Mouse (Mus musculus) gastrocnemius, postnatal 4 days (tissue): ENCODE data around the gene Slco2b1. TPM values are rescaled to one million over a fixed set of nuclear protein-coding genes. Genes with fewer than 3 reads are reported as not detected.
"Not testable (repeated sequence)": the region's sequence is repeated elsewhere in the genome, so short reads cannot be mapped to it uniquely, and the experiment has no call there.

ENCODE experiments used
- DNase-seq, 2 experiments: peaks; one replicate each; pipeline ENCODE4 v3.0.0; 2021 to 2022; ENCODE audit warnings: low spot score in 2 of 2, mixed read lengths in 2 of 2
- total RNA-seq, 2 experiments: library from RNA; stranded (reverse); gene quantifications; 2 replicates each; pipeline ENCODE4 v1.2.3; 2021

Slco2b1 gene
- total RNA-seq, 2 experiments from 2014 or later = 8.0 to 9.1 TPM

DNA sequence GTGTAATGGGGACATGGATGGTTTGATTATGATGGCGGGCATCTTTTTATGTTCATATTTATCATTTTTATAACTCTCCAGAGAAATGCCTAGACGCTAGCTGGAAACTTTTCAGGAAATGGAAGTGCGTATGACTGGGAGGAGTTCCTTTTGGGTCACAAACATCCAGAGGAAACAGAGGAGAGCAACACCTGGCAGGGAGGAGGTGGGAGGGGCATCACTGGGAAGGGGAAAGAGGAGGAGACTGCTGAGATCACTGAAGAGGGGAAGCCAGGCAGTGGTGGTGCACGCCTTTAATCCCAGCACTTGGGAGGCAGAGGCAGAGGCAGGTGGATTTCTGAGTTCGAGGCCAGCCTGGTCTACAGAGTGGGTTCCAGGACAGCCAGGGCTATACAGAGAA is 16.7 kb downstream of the Slco2b1 start:
- DNase-seq = not testable (repeated sequence)

DNA sequence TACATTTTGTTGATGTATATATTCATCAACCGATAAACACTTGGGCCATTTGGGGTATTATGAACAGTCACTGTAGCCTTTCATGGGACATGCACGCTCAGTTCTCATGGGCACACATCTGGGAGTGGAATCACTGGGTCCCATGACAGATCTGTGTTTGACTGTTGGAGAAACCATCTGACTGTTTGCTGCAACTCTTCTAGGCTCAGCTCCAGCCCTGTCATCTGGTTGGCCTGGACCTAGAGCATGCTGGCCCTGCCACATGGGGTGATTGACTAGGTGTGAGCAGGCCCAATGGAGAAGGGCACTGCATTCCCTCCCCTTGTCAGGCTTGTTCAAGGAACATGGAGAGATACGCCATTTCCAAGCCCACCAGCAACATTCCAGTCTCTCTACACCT is 17.2 kb downstream of the Slco2b1 start:
- DNase-seq = no peak

DNA sequence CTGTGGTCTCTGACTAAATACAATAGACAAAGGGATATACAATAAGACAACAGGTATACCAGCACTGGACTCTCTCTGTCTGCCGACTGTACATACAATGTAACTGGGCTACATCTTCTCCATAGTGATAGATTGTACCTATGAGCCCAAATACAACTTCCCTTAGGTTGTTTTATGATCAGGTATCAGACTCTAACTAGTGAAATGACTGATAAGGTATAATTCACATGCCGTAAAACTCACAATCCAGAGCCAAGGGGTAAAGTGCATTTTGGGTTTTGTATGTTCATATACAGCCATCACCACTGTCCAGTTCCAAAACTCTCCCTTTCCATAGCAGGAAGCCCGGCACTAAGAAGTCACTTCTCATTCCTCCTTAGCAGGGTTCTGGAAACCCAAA is 17.8 kb downstream of the Slco2b1 start:
- no peak for DNase-seq

DNA sequence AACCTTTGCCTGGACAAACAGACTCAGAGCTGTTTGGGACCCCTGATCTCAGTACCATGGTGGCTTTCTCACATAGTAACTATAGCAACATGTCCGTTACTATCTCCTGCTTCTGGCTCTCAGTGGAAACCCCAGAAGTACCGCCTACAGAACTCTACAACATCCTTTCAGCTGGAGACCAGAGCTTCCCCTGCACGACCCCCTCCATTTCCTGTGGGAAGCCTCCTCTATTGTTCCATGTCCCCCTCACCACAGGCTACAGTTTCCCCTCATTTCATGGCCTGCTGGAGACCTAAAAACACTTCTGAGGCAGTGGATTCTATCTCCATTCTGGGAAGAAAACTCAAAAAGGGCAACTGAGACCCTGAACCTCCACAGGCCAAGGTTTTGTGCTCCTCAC is 18.7 kb downstream of the Slco2b1 start:
- no peak for DNase-seq

DNA sequence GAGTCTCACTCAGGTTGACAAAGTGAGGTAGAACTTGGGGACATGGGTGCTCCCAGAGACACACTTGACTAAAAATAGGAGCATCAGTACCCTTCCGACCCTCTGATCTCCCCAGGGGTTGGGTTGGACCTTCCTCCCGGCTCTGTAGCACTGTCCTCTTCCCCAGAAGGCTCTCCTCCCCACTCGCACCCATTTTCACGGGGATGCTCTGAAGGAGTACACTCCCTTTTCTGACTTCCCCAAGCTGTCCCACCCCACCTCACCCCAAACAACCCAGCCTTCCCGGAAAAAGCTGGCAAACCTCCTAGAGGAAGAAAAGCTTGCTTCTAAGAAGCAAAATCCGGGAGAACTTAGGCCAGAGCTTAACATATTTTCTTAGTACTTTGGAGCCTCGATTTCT is 20.3 kb downstream of the Slco2b1 start:
- DNase-seq = no peak

DNA sequence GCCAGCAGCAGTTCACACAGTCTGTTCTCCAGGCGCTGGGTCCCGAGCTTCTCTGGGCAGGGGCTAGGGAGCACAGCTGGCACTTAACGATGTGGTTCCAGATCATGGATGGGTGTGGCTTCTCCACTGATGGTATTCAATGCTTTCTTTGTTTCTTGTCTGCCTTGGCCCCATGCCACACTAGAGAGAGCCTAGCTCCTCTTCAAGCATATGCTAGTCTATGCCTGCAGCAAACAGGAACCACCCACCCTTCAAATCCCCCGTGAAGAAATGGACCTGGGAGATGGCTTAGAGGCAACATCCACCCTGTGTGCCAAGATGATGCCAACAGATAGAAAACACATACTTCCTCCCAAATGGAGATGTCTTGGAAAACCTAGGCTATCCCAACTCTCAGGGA is 27.1 kb downstream of the Slco2b1 start:
- DNase-seq = no peak

DNA sequence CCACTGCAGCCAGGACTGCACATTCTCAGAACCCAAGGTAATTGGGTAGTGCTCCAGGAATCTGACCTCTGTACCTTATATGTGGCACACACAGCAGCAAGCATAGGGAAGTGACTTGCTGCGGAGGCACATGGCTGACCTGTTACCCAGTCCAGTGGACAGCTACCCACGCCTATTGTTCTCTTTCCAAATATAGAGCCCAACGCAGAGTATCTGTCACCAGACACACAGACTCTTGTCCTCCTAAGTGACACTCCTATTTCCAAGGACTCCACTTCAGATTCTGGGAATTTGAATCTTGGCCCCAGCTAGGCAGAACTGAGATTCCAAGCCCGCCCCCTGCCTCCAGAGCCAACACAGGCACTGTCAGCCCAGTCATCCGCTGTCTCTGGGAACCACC is 30.4 kb downstream of the Slco2b1 start:
- DNase-seq = no peak

DNA sequence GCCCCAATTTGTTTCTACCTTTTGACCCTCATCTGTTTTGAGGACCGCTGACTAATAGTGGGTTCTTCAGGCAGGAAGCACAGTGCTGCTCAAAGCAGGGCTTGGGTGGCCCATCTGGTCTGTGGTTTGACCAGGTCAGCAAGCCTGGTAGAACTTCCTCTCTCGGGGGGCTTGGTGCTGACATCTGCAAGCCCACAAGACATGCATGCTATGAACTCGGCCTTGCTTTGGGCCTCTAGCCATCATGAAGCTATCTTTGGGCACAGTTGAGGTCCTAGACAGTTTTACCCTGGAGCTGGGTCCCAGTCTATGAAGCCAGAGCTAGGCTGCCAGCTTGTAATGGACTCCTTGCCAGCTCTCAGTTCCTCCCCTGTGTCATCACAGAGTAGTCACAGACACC is 36.2 kb downstream of the Slco2b1 start:
- DNase-seq = no peak

DNA sequence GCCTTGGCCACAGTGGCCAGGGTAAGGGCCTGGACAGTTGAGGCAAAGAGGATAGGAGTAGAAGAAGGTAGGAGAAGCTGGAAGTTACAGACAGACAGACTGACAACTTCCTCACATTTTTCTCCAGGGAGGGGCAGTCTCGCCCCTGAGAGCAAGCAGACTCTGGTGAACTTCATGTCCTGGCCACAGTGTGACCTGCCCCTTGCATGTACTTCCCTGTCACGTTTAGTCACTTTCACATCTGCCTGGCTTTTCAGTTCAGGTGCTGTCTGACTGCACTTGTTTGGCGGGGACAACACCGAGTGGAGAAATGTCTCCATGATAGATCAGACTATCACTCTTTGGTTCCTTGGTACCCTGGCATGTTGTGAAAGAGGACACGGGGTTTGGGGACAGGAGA is 36.9 kb downstream of the Slco2b1 start:
- no peak for DNase-seq

DNA sequence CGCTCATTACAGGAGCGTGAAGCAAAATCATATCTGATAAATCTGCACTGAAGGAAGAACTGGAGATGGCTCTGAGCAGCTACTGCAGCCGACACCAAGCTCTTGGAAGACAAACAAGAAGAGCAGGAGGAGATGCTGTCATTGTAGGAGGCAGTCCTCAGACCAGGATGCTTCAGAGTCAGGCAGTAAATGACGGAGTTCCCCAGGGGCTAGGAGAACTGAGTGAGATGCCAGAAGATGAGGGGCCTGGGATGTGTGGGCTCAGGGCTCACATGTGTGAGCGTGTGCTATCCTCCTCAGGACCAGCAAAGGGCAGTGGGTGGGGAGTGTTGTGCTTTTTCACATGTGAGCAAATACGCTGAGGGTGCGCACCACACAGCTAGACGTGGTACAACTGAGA is 38.0 kb downstream of the Slco2b1 start:
- no peak for DNase-seq

DNA sequence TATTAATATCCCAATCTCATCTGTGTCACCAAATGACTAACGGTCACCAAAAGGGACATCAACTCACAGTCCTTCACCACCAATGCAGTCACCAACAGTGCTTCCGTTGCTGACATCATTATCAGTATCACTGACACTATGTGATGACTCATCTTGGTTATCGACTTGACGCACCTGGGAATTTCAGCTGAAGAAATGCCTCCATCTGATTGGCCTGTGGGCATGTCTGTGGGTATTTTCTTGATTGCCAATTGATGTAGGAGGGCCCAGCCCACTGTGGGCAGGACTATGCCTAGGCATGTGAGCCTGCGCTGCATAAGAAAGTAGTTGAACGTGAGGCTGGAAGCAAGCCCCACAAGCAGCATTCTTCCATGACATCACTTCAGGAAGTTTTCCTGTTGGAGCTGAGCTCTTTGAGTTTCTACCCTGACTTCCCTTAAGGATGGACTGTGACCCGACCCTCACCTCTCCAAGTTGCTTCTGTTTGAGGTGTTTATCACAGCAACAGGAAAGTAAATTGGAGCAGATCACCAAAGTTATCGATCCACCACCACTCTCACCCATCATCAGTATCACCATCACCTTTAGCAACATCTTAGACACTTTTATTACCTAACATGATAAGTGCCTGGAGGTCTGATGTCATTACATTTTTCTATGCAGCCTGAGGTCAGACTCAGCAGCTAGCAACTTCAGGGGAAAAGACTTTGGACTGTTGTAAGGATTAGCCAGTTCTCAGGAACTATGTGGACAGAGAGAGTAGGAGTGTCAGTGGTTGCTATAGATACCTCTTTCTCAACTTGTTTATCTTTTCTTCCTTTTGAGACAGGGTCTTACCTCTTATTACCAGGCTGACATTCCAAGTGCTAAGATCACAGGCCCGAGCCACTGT is 39.4 kb downstream of the Slco2b1 start:
- DNase-seq = no peak

DNA sequence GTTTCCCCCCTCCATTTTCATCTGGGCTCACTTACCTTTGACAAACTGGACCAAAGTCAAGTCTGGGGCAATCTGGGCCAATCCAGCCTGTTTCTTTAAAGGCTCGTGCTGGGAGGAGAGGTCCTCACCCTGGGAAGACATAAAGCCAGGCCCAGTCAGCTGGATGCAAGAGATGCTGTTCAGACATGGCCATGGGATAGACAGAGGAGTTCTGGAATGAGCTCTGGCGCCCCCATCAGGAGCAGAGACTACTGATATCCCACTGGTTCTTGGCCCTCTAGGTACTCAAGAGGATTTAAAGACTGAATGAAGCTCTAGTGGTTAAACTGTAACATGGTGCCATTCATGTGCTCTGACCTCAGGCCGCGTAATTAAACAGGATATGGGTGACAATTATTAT is 40.2 kb downstream of the Slco2b1 start:
- no peak for DNase-seq

DNA sequence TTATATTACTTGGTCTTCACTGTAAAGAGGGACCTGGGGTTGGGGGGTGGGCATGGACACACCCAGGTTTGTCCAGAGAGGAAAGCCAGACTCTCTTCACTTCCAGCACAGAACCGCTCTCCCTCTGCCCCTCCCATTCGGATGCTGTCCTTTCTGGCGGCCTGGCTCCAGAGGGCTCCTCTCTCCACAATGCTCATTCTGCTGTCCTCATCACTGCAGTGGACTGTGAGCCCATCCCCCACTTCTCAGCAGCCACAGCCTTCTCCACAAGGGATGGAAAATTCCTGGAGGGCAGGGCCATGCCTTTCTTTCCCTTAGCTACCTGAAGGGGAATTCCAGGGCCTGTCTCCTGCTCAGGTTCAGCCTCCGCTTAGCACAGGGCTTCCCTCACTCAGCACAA is 42.3 kb downstream of the Slco2b1 start:
- peak in 1 of 2 experiments; percentile 57 for DNase-seq

DNA sequence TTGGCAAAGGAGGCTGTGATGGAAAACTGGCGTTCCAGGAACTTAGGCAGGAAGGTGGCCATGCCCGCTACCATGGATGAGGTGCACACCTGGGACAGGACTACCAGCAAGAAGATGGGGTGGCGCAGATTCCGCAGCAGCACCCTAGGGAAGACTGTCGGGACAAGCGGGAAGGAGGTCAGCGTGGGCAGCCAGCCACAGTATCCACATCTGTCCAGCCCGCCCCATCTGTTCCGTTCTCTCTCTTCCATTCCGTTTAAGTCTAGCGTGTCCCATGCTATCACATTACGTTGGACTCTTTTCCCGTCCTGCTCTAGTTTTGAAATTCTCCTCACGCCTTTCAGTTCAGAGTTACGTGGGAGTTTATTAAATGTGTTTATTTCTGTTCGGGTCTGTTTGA is 44.0 kb downstream of the Slco2b1 start:
- peak in 1 of 2 experiments; percentile 66 for DNase-seq

DNA sequence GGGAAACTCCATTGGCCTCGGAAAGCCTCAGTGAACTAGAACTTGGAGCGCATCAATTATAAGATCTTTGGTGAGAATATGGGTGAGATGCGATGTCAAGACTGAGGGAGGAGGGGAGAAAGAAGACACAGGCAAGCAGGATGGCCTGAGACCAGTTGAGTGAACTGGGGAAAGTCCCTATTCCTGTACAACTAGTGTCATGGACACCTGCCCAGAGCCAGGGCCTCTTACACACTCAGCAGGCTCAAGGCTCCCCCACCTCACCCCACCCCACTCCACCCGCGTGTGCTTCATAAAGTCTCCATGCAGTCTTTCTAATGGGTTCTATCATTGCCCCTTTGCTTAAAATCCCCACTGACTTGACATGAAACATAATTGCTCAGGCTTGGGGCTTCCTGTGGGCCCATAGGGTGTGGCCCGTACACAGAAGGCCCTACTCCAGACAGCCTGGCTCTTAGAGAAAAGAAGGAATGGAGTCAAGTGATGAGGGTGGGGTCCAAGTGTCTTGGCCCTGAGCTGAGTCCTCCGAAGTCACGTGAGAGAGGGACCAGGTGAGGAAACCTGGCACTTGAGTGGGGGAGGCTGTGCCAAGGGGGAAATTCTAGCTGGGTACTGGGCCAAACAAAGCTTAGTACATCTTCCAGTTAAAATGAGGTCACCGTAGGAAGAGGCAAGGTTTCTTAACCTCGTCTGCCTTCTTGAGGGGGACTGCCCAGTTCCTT is 45.2 kb downstream of the Slco2b1 start:
- no peak for DNase-seq

DNA sequence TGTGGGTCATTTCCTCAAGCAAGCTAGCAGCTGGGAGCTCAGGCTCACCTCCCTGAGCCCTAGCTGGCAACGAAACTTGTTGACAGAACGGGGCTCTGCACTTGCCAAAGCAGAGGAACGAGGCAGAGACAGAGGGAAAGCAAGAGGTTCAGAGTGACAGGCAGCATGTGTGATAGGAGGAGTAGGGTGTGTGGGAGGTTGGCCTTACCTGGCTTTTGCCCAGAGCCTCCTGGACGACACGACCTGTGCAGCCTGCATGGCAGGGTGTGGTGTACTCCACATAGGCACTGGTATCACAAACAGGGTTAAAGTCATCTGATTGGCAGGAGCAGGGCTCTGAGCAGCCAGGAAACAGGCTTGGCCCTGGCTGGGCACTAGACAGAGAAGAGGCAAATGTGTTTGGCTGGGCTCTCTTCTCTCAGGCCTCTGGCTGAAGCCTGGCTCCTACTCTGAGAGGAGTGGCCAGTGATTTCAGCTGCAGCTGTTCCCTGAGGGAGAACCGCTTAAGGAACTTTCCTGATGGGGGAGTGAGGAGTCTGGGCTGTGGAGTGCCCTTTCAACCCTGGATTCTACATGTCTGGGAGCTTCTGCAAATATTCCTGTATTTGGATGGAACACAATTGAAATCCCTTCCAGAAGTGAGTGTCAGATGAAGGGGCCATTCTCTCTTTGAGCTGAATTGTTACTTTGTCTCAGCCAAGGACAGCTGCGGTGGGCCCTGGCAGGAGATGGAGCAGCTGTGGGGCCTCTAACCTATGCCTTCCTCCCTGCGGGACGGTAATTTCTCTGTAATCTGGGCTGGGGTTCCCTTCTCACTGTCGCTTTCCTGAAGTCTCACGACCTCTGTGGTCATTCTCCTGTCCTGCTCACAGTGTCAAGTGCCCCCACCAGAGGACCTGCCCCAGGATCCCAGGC is 46.3 kb downstream of the Slco2b1 start:
- DNase-seq = peak in 1 of 2 experiments; percentile 78

DNA sequence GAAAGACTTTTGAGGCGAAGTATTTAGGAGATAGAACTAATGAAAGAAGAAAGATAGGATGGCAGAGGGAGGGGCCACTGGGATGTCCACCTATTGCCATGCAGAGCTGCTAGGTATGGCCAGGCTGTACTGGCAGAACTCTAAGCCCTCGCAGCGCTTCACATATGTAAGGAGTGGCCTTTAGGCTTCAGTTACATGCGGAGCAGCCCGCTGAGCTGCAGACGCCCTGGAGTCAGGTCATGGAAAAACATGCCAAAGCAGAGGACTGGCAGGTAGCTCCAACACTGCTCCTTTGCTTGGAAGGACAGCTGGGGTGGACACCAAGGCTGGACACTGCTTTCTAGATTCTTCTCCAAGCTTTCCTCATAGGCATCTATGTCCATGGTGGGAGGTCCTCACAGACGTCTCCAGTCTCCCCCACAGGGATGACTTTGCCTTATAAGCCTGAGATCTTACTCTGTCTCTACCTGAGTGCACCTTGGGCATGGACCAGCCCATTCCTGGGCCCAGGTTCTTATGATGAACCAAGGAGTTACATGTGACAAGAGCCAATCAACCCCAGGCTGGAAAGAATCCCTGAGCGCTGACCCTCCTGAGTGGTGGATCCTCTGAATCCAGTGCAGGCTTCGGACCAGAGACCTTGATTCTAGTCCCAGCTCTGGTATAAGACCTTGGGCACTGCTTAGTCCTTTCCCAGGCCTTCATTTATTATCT is 47.5 kb downstream of the Slco2b1 start:
- no peak for DNase-seq

DNA sequence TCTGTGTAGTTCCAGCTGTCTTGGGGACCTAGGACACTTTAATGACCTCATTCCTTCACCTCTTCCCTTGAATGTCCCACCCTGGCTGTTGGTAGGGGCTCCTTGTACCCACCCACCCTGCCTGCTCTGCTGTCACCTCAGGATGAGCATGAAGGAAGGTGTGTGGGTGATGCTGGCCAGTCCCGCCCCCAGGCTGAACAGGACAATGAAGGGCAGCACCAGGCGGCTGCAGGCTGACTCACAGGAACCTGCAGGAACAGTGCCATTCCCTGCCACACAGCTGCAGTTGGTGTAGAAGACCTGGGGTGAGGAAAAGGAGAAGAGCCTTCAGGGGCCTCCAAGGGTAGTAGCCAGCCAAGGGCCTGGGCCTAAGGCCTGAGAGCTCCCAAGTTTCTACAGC is 48.8 kb downstream of the Slco2b1 start:
- DNase-seq = no peak

DNA sequence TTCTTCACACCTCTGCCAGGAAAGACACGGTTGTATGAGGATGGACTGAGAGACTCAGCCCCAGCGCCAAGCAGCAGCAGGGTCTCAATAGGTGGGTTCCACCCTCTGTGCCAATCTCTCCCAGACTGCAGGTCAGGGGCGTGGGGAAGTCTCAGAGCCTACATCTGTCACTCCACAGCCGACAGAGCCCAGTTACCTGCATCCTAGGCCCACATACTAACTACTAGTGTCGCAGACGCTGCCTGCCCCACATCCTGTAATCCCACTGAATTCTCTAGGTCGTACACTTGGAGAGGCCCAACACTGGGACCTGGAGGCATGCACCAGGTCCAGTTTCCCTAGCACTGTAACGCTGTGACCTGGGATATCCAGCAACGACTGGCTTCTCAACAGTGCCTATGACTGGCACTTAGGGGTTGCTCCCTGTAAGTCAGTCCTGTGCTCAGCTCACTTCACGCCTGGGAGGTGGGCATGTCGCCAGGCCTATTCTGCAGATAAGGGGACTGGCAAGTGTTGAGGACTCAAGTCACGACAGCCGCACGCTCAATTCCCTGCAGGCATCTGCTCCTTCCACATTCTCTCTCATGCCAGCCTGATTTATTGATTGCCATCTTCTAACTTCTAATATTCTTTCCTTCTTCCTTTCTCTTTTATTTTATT is 49.4 kb downstream of the Slco2b1 start:
- no peak for DNase-seq

DNA sequence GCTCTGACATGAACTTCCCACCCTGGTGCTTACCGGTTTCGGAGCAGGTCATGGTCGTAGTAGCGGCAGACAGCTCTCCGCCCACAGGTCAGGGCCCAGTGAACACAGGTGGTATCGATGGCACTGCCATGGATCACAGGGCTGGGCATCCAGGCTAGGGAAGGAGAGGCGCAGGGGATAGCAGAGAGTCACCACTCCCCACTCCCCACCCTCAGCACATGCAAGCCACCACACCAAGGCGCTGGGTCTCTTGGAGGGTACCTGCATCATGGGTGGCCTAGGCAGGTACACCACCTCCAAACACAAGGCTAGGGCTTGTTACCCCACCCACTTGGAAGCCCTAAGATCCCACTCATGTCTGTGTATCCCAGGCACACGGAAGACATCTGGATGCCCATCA is 50.1 kb downstream of the Slco2b1 start:
- DNase-seq = no peak
